Mouse (Mus musculus) ovary, adult 10 weeks (tissue): ENCODE data around the gene 9530002B09Rik. TPM values are rescaled to one million over a fixed set of nuclear protein-coding genes. Genes with fewer than 3 reads are reported as not detected.

Source experiments
- polyA plus RNA-seq: library from polyadenylated mRNA; stranded (reverse); fragments of 350-450 nt; fragmentation: Illumina TruSeq; extraction: RNeasy Lipid Tissue Mini Kit (QIAGEN cat#74804); gene quantifications from one replicate; pipeline ENCODE4 v1.2.3, GENCODE M21; 2014

9530002B09Rik gene
- polyA plus RNA-seq = not detected

DNA sequence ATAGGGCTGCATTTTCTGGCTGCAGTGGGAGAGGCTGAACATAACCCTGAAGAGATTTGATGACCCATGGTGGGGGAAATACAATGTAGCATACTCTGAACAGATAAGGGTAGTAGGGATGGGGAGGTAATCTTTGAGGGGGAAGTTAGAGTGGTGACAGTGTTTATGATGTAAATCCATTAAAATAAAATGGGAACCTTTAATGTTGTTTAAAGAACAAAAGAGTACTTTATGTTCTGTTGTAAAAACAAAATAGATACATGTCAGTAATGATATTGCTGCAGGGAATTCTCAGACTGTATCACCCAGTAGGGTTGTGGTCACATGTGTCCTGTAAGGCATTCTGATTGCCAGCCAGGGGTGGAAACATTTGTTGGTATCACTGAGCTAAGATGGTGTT is at the start of gene 9530002B09Rik:
Gene 9530002B09Rik, plus strand, starts transcription at position 301 of the 400 bp plus-strand sequence.

Other genes with a start within 250 kb of the 9530002B09Rik start
- gene Ppt1, start 147.0 kb downstream of the 9530002B09Rik start, polyA plus RNA-seq = 279 TPM
- 86.8 TPM for gene Cap1, start 196.8 kb downstream of the 9530002B09Rik start, polyA plus RNA-seq